Mouse (Mus musculus): Measurements from ENCODE around the gene Abca13. TPM values are rescaled to one million over a fixed set of nuclear protein-coding genes. Genes with fewer than 3 reads are reported as not detected.
"Not testable (repeated sequence)": the region's sequence is repeated elsewhere in the genome, so short reads cannot be mapped to it uniquely, and the experiment has no call there.

The Abca13 gene
- polyA plus RNA-seq, 1 experiment from 2014 or later = 0.01 TPM

DNA sequence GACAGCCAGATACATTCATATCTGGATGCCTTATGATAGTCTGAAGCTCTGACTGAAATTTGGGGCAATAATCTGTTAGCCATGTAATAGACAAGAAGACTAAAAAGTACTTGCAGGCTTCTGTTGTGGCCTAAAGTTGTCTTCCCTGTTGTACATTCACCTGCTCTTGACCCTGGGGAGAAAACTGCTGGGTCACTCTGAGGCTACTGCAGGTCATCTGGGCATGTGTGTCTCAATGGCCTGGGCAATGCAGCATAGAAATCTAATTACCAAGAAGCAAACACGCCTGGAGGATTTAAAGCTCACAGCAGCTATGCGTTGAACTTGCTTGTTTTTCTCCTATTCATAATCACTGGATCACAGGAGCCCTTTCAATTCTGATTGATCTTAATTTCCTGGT, 8.1 kb downstream of the Abca13 start:
- Histone ChIP-seq H3K4me2 (no peak overlapping the region), H3K27ac (no peak overlapping the region), H3K27me3 (no peaks in the 10 kb centered on the region), H3K9me3 (replicated peaks) (no peaks in the 10 kb centered on the region), H3K9ac (no peak overlapping the region), H3K36me3 (ENCODE audit: poor library complexity, severe bottlenecking) (no peaks in the 10 kb centered on the region), H3K4me3 (no peak overlapping the region), H3K4me1 (no peaks in the 10 kb centered on the region)
- no peak for ATAC-seq
- WGBS = 63% methylated on average over 2 of the region's 2 CpGs

DNA sequence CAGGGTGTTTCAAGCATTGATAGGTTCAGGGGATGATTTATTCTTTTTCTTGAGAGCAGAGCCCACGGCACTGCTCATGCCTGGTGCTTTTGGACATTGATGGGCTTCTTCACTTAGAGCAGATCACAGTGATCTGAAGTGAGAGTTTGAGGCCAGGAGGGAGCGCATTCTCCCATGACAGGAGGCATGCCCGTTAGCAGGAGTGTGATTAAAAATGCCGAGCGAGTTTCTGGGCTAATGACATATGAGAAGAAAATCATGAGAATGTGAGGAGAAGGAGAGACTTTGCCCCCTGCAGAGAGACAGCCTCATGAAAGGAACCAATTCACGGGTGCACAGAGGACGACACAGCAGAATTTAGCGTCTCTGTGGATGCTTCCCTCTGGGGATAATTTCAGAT, 19.0 kb downstream of the Abca13 start:
- H3K9me3 ChIP-seq (replicated peaks) = no peaks in the 10 kb centered on the region
- no peak overlapping the region for H3K4me3 ChIP-seq
- H3K27ac ChIP-seq = no peak overlapping the region
- ATAC-seq = no peak
- H3K36me3 ChIP-seq (ENCODE audit: poor library complexity, severe bottlenecking) = no peaks in the 10 kb centered on the region
- H3K4me1 ChIP-seq = no peaks in the 10 kb centered on the region
- no peaks in the 10 kb centered on the region for H3K27me3 ChIP-seq
- no peak overlapping the region for H3K4me2 ChIP-seq
- H3K9ac ChIP-seq = no peak overlapping the region
- WGBS = 40% methylated on average over 8 of the region's 8 CpGs

- Histone ChIP-seq H3K27ac (no peak overlapping the region), H3K4me1 (no peaks in the 10 kb centered on the region), H3K9me3 (replicated peaks) (no peaks in the 10 kb centered on the region), H3K4me2 (no peak overlapping the region), H3K4me3 (no peak overlapping the region), H3K27me3 (no peaks in the 10 kb centered on the region), H3K9ac (no peak overlapping the region), H3K36me3 (ENCODE audit: poor library complexity, severe bottlenecking) (no peaks in the 10 kb centered on the region)
- WGBS = 90% methylated on average over 9 of the region's 9 CpGs
- ATAC-seq = no peak
Measured at GRCm38 (mm10) chr11:9213580-9213979, 21.8 kb downstream of the Abca13 start.

DNA sequence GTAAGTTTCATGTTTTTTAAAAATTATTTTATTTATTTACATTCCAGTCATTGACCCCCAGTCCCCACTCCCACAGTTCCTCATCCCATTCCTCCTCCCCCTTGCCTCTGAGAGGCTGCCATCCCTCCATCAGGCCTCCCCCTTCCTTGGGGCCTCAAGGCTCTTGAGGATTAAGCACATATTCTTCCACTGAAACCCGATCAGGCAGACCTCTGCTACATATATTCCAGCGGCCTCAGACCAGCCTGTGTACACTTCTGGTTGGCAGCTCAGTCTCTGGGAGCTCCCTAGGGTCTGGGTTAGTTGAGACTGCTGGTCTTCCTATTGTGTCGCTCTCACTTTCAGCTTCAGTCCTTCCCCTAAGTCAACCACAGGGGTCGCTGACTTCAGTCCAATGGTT, 24.5 kb downstream of the Abca13 start:
- H3K9me3 ChIP-seq (replicated peaks) = no peaks in the 10 kb centered on the region
- no peak for ATAC-seq
- no peaks in the 10 kb centered on the region for H3K4me1 ChIP-seq
- no peaks in the 10 kb centered on the region for H3K27me3 ChIP-seq
- no peak overlapping the region for H3K27ac ChIP-seq
- 38% methylated on average over 4 of the region's 4 CpGs for WGBS
- H3K36me3 ChIP-seq (ENCODE audit: poor library complexity, severe bottlenecking) = no peaks in the 10 kb centered on the region
- no peak overlapping the region for H3K4me3 ChIP-seq
- no peak overlapping the region for H3K4me2 ChIP-seq
- H3K9ac ChIP-seq = no peak overlapping the region

DNA sequence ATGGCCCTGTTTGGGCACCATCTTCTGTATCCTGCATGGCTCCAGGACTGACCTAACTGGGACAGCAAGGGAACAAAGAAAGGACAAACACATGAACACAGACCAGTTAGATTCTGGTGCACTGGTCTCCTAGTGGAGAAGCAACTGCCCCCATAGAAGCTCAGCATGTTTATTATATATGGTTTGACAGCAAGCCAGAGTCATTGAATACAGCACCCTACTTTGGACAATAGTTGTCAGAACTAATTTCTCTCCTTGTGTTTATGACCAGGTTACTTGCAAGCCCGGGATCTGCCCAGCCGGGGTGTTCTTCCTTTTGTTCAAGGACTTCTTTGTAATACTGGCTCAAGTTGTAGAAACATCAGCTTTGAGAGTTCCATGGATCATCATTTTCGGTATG, 28.8 kb downstream of the Abca13 start:
- Histone ChIP-seq H3K9me3 (replicated peaks) (no peaks in the 10 kb centered on the region), H3K27ac (no peak overlapping the region), H3K27me3 (no peaks in the 10 kb centered on the region), H3K36me3 (ENCODE audit: poor library complexity, severe bottlenecking) (no peaks in the 10 kb centered on the region), H3K4me3 (no peak overlapping the region), H3K9ac (no peak overlapping the region), H3K4me1 (no peaks in the 10 kb centered on the region), H3K4me2 (no peak overlapping the region)
- ATAC-seq = no peak
- WGBS = 87% methylated on average over 3 of the region's 3 CpGs

DNA sequence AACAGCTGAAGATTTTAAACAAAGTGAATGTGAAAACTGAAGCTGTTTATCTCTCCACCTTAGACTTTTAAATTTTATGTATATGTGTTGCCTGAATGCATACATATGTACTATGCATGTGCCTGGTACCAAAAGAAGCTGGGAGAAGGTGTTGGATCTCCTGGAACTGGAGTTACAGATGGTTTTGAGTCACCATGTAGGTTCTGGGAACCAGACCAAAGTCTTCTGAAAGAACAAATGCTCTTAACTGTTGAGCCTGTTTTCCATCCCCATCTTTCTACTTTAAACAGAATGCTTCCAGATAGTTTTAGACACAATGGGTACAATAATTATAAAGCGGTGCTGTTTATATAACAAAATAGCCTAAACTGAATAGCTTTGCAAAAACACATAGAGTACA, 29.9 kb downstream of the Abca13 start:
- Histone ChIP-seq H3K27ac (no peak overlapping the region), H3K27me3 (no peaks in the 10 kb centered on the region), H3K9me3 (replicated peaks) (no peaks in the 10 kb centered on the region), H3K4me3 (no peak overlapping the region), H3K36me3 (ENCODE audit: poor library complexity, severe bottlenecking) (no peaks in the 10 kb centered on the region), H3K4me1 (no peaks in the 10 kb centered on the region), H3K9ac (no peak overlapping the region), H3K4me2 (no peak overlapping the region)
- ATAC-seq = no peak
- 98% methylated on average over 1 of the region's 1 CpGs for WGBS

DNA sequence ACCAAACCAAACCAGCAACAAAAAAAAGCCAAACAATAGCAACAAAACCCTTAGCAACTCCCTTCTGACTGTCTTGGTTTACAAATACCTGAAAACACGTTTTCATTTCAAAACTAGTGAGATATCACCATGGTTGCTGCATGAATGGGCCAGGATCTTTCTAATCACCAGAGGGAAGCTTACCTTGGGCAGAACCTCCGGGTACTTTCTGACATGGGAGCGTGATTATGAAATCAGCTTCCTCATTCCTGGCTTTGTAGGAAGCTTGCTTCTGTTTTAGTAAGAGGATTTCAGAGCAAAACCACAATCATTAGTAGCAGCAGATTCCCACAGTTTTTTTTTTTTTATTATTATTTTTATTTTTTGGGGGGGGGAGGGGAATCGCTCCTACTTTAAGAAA, 34.7 kb downstream of the Abca13 start:
- Histone ChIP-seq H3K9me3 (replicated peaks) (no peaks in the 10 kb centered on the region), H3K36me3 (ENCODE audit: poor library complexity, severe bottlenecking) (no peaks in the 10 kb centered on the region), H3K4me1 (no peaks in the 10 kb centered on the region), H3K4me2 (no peak overlapping the region), H3K27ac (no peak overlapping the region), H3K4me3 (no peak overlapping the region), H3K9ac (no peak overlapping the region), H3K27me3 (no peaks in the 10 kb centered on the region)
- WGBS = 83% methylated on average over 4 of the region's 4 CpGs
- no peak for ATAC-seq

GRCm38 (mm10) chr11:9249627-9250026, 57.9 kb downstream of the Abca13 start:
- not testable (repeated sequence) for H3K9ac ChIP-seq; H3K9me3 ChIP-seq (replicated peaks); ATAC-seq; H3K27ac ChIP-seq; H3K4me3 ChIP-seq; H3K4me1 ChIP-seq; H3K4me2 ChIP-seq; H3K27me3 ChIP-seq; H3K36me3 ChIP-seq (ENCODE audit: poor library complexity, severe bottlenecking)
- WGBS = 85% methylated on average over 5 of the region's 5 CpGs

DNA sequence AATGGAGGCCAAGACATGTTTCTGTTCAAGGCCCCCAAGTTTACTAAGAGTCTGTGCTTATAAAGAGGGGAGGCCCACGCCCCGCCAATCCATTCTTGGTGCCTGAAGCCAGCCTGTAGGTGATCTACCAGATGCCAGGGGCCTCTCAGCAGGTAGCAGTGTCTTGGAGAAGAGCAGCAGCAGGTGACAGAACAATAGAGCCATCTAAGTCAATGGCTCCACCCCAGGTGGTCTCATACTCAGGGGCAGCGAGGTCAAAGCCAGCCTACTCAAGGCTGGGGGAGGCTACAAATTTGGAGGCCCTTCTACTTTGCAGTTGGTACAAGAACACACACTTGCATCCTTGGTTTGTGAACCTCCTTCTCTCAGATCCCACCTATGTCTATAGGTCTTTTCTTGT, 71.3 kb downstream of the Abca13 start:
- H3K4me2 ChIP-seq; H3K27me3 ChIP-seq; H3K36me3 ChIP-seq (ENCODE audit: poor library complexity, severe bottlenecking); H3K9ac ChIP-seq; H3K27ac ChIP-seq; H3K4me3 ChIP-seq; H3K9me3 ChIP-seq (replicated peaks); ATAC-seq; H3K4me1 ChIP-seq: not testable (repeated sequence)
- 44% methylated on average over 3 of the region's 3 CpGs for WGBS

DNA sequence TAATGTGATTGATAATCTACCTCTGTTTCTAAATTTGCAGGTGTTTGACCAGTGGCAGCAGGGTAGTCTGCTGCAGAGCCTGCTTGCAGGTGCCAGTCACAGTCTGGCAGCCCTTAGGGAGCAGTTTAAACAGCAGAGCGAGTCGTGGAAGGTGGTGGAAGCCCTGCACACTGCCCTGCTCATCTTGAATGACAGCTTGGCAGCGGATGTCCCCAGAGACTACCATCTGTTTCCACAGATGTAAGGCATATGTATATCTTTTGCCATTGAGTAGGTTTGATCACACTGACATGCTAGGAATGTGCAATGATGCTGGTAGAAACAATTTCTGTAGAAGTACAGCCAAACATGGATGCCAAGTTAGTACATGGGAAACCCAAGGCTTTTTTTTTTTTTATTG, 77.3 kb downstream of the Abca13 start:
- Histone ChIP-seq H3K9ac (no peak overlapping the region), H3K27ac (no peak overlapping the region), H3K4me1 (no peaks in the 10 kb centered on the region), H3K4me3 (no peak overlapping the region), H3K4me2 (no peak overlapping the region), H3K27me3 (no peaks in the 10 kb centered on the region), H3K9me3 (replicated peaks) (no peaks in the 10 kb centered on the region), H3K36me3 (ENCODE audit: poor library complexity, severe bottlenecking) (no peaks in the 10 kb centered on the region)
- WGBS = 65% methylated on average over 3 of the region's 3 CpGs
- ATAC-seq = peak; percentile 86

- Histone ChIP-seq H3K36me3 (ENCODE audit: poor library complexity, severe bottlenecking) (no peaks in the 10 kb centered on the region), H3K9me3 (replicated peaks) (no peaks in the 10 kb centered on the region), H3K27me3 (no peaks in the 10 kb centered on the region), H3K27ac (no peak overlapping the region), H3K4me1 (no peaks in the 10 kb centered on the region), H3K4me3 (no peak overlapping the region), H3K9ac (no peak overlapping the region), H3K4me2 (no peak overlapping the region)
- no peak for ATAC-seq
- 87% methylated on average over 3 of the region's 3 CpGs for WGBS
Measured at GRCm38 (mm10) chr11:9285204-9285603, 93.5 kb downstream of the Abca13 start.

DNA sequence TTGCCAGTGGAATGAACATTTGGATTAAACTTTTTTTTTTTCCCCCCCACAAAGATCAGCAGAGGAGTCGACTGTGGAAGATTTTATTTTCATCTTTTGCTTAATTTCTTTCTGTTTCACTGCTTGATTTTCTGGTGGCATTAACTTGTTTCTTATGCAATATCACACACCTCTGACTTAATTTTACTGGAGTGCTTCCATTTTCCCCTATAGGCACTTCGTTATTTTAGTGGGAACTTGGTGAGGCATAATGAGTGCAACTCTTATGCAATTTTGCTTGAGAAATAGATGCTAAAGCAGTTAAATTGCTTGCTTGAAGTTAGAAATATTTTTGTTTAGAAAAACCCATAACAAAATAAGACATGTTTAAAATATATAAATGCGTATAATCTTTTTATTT, 94.0 kb downstream of the Abca13 start:
- 82% methylated on average over 3 of the region's 3 CpGs for WGBS
- Histone ChIP-seq H3K27me3 (no peaks in the 10 kb centered on the region), H3K36me3 (ENCODE audit: poor library complexity, severe bottlenecking) (no peaks in the 10 kb centered on the region), H3K27ac (no peak overlapping the region), H3K4me3 (no peak overlapping the region), H3K4me1 (no peaks in the 10 kb centered on the region), H3K4me2 (no peak overlapping the region), H3K9ac (no peak overlapping the region), H3K9me3 (replicated peaks) (no peaks in the 10 kb centered on the region)
- no peak for ATAC-seq

- Histone ChIP-seq H3K27me3 (no peaks in the 10 kb centered on the region), H3K4me3 (no peak overlapping the region), H3K27ac (no peak overlapping the region), H3K9me3 (replicated peaks) (no peaks in the 10 kb centered on the region), H3K4me1 (no peaks in the 10 kb centered on the region), H3K9ac (no peak overlapping the region), H3K36me3 (ENCODE audit: poor library complexity, severe bottlenecking) (no peaks in the 10 kb centered on the region), H3K4me2 (no peak overlapping the region)
- 83% methylated on average over 7 of the region's 7 CpGs for WGBS
- no peak for ATAC-seq
Measured at GRCm38 (mm10) chr11:9291168-9291567, 99.4 kb downstream of the Abca13 start.
